Mouse (Mus musculus): ENCODE measurements around the gene Itgb2. TPM values are rescaled to one million over a fixed set of nuclear protein-coding genes. Genes with fewer than 3 reads are reported as not detected.

Itgb2 gene
- polyA plus RNA-seq, 1 experiment from 2014 or later = 0.59 TPM

GRCm38 (mm10) chr10:77522746-77523145 lies 7.3 kb upstream of the Itgb2 start:
- no peaks in the 10 kb centered on the region for H3K36me3 ChIP-seq (ENCODE audit: control insufficient read depth, insufficient read depth, low read length)
- no peaks in the 10 kb centered on the region for H3K27me3 ChIP-seq (ENCODE audit: control insufficient read depth, insufficient read depth, low read depth, low read length)
- no peak overlapping the region for H3K27ac ChIP-seq (ENCODE audit: low read length)
- peak overlapping the region; percentile 63 for H3K4me2 ChIP-seq (ENCODE audit: low read length)
- H3K9ac ChIP-seq (ENCODE audit: low read depth, low read length) = peak overlapping the region; percentile 56
- ATAC-seq = 0 out of 2 replicates have a peak, but pooled peaks have one; percentile 42
- peak overlapping the region; percentile 34 for H3K4me3 ChIP-seq (ENCODE audit: low read depth, low read length)
- H3K4me1 ChIP-seq (ENCODE audit: control insufficient read depth, insufficient read depth, low read length) = peaks cover 3% of the 10 kb centered on the region; the same call in 1 of the 2 replicates
- H3K9me3 ChIP-seq (replicated peaks; ENCODE audit: control insufficient read depth, low read length, poor library complexity, severe bottlenecking) = no peaks in the 10 kb centered on the region
- WGBS = 58% methylated on average over 12 of the region's 12 CpGs

GRCm38 (mm10) chr10:77523321-77523720 lies 6.7 kb upstream of the Itgb2 start:
- Histone ChIP-seq H3K4me1 (ENCODE audit: control insufficient read depth, insufficient read depth, low read length) (peaks cover 3% of the 10 kb centered on the region; the same call in 1 of the 2 replicates), H3K36me3 (ENCODE audit: control insufficient read depth, insufficient read depth, low read length) (no peaks in the 10 kb centered on the region), H3K4me2 (ENCODE audit: low read length) (no peak overlapping the region), H3K4me3 (ENCODE audit: low read depth, low read length) (no peak overlapping the region), H3K27me3 (ENCODE audit: control insufficient read depth, insufficient read depth, low read depth, low read length) (no peaks in the 10 kb centered on the region), H3K9me3 (replicated peaks; ENCODE audit: control insufficient read depth, low read length, poor library complexity, severe bottlenecking) (no peaks in the 10 kb centered on the region), H3K9ac (ENCODE audit: low read depth, low read length) (no peak overlapping the region), H3K27ac (ENCODE audit: low read length) (no peak overlapping the region)
- no peak for ATAC-seq
- WGBS = 80% methylated on average over 7 of the region's 7 CpGs

GRCm38 (mm10) chr10:77526488-77526887 lies 3.6 kb upstream of the Itgb2 start:
- peaks cover 3% of the 10 kb centered on the region; the same call in 1 of the 2 replicates for H3K4me1 ChIP-seq (ENCODE audit: control insufficient read depth, insufficient read depth, low read length)
- ATAC-seq = no peak
- H3K36me3 ChIP-seq (ENCODE audit: control insufficient read depth, insufficient read depth, low read length) = no peaks in the 10 kb centered on the region
- H3K4me3 ChIP-seq (ENCODE audit: low read depth, low read length) = no peak overlapping the region
- H3K9ac ChIP-seq (ENCODE audit: low read depth, low read length) = no peak overlapping the region
- 80% methylated on average over 2 of the region's 2 CpGs for WGBS
- H3K27ac ChIP-seq (ENCODE audit: low read length) = no peak overlapping the region
- no peaks in the 10 kb centered on the region for H3K27me3 ChIP-seq (ENCODE audit: control insufficient read depth, insufficient read depth, low read depth, low read length)
- H3K4me2 ChIP-seq (ENCODE audit: low read length) = no peak overlapping the region
- no peaks in the 10 kb centered on the region for H3K9me3 ChIP-seq (replicated peaks; ENCODE audit: control insufficient read depth, low read length, poor library complexity, severe bottlenecking)

GRCm38 (mm10) chr10:77528634-77529033 lies 1.4 kb upstream of the Itgb2 start:
- Histone ChIP-seq H3K27ac (ENCODE audit: low read length) (no peak overlapping the region), H3K27me3 (ENCODE audit: control insufficient read depth, insufficient read depth, low read depth, low read length) (no peaks in the 10 kb centered on the region), H3K9ac (ENCODE audit: low read depth, low read length) (no peak overlapping the region), H3K9me3 (replicated peaks; ENCODE audit: control insufficient read depth, low read length, poor library complexity, severe bottlenecking) (no peaks in the 10 kb centered on the region), H3K4me3 (ENCODE audit: low read depth, low read length) (no peak overlapping the region), H3K4me1 (ENCODE audit: control insufficient read depth, insufficient read depth, low read length) (no peaks in the 10 kb centered on the region), H3K36me3 (ENCODE audit: control insufficient read depth, insufficient read depth, low read length) (no peaks in the 10 kb centered on the region), H3K4me2 (ENCODE audit: low read length) (no peak overlapping the region)
- WGBS = 88% methylated on average over 6 of the region's 6 CpGs
- ATAC-seq = no peak

- Histone ChIP-seq H3K9ac (ENCODE audit: low read depth, low read length) (no peak overlapping the region), H3K27me3 (ENCODE audit: control insufficient read depth, insufficient read depth, low read depth, low read length) (no peaks in the 10 kb centered on the region), H3K36me3 (ENCODE audit: control insufficient read depth, insufficient read depth, low read length) (no peaks in the 10 kb centered on the region), H3K4me3 (ENCODE audit: low read depth, low read length) (no peak overlapping the region), H3K9me3 (replicated peaks; ENCODE audit: control insufficient read depth, low read length, poor library complexity, severe bottlenecking) (no peaks in the 10 kb centered on the region), H3K27ac (ENCODE audit: low read length) (no peak overlapping the region), H3K4me1 (ENCODE audit: control insufficient read depth, insufficient read depth, low read length) (no peaks in the 10 kb centered on the region), H3K4me2 (ENCODE audit: low read length) (no peak overlapping the region)
- 89% methylated on average over 6 of the region's 6 CpGs for WGBS
- ATAC-seq = no peak
Measured at GRCm38 (mm10) chr10:77531026-77532019, 1.3 kb downstream of the Itgb2 start.

- 76% methylated on average over 1 of the region's 1 CpGs for WGBS
- ATAC-seq = no peak
- Histone ChIP-seq H3K4me3 (ENCODE audit: low read depth, low read length) (no peak overlapping the region), H3K4me1 (ENCODE audit: control insufficient read depth, insufficient read depth, low read length) (no peaks in the 10 kb centered on the region), H3K9ac (ENCODE audit: low read depth, low read length) (no peak overlapping the region), H3K4me2 (ENCODE audit: low read length) (no peak overlapping the region), H3K27me3 (ENCODE audit: control insufficient read depth, insufficient read depth, low read depth, low read length) (no peaks in the 10 kb centered on the region), H3K9me3 (replicated peaks; ENCODE audit: control insufficient read depth, low read length, poor library complexity, severe bottlenecking) (no peaks in the 10 kb centered on the region), H3K36me3 (ENCODE audit: control insufficient read depth, insufficient read depth, low read length) (no peaks in the 10 kb centered on the region), H3K27ac (ENCODE audit: low read length) (no peak overlapping the region)
Measured at GRCm38 (mm10) chr10:77532020-77532413, 2.0 kb downstream of the Itgb2 start.

GRCm38 (mm10) chr10:77536727-77537126 lies 6.7 kb downstream of the Itgb2 start:
- Histone ChIP-seq H3K27me3 (ENCODE audit: control insufficient read depth, insufficient read depth, low read depth, low read length) (no peaks in the 10 kb centered on the region), H3K4me1 (ENCODE audit: control insufficient read depth, insufficient read depth, low read length) (no peaks in the 10 kb centered on the region), H3K36me3 (ENCODE audit: control insufficient read depth, insufficient read depth, low read length) (no peaks in the 10 kb centered on the region), H3K9me3 (replicated peaks; ENCODE audit: control insufficient read depth, low read length, poor library complexity, severe bottlenecking) (no peaks in the 10 kb centered on the region), H3K27ac (ENCODE audit: low read length) (no peak overlapping the region), H3K4me2 (ENCODE audit: low read length) (no peak overlapping the region), H3K4me3 (ENCODE audit: low read depth, low read length) (no peak overlapping the region), H3K9ac (ENCODE audit: low read depth, low read length) (no peak overlapping the region)
- no peak for ATAC-seq
- 81% methylated on average over 8 of the region's 8 CpGs for WGBS

GRCm38 (mm10) chr10:77537215-77538209 lies 7.5 kb downstream of the Itgb2 start:
- ATAC-seq = no peak
- Histone ChIP-seq H3K4me3 (ENCODE audit: low read depth, low read length) (no peak overlapping the region), H3K4me1 (ENCODE audit: control insufficient read depth, insufficient read depth, low read length) (no peaks in the 10 kb centered on the region), H3K9ac (ENCODE audit: low read depth, low read length) (no peak overlapping the region), H3K4me2 (ENCODE audit: low read length) (no peak overlapping the region), H3K9me3 (replicated peaks; ENCODE audit: control insufficient read depth, low read length, poor library complexity, severe bottlenecking) (no peaks in the 10 kb centered on the region), H3K36me3 (ENCODE audit: control insufficient read depth, insufficient read depth, low read length) (no peaks in the 10 kb centered on the region), H3K27me3 (ENCODE audit: control insufficient read depth, insufficient read depth, low read depth, low read length) (no peaks in the 10 kb centered on the region), H3K27ac (ENCODE audit: low read length) (no peak overlapping the region)
- 88% methylated on average over 11 of the region's 11 CpGs for WGBS

Measured in midbrain, embryonic 16.5 days (tissue).